Mouse (Mus musculus) heart, postnatal 0 days (tissue): ENCODE measurements at regions not wholly inside any gene's neighbourhood (a gene's known extent, or its start where the extent isn't known, plus 50 kb on each side); places are given as distances from the start of the nearest gene placed in this dataset.

ENCODE experiments used
- CTCF ChIP-seq: IDR thresholded peaks from 2 replicates; pipeline ENCODE4 v1.5.1; 2016; ENCODE audit warnings: antibody characterized with exemption, control low read depth, low read depth
- EP300 ChIP-seq: IDR thresholded peaks from 2 replicates; pipeline ENCODE4 v1.6.1; 2016; ENCODE audit warnings: antibody characterized with exemption, low read depth

- no peak for TF ChIP-seq CTCF
- TF ChIP-seq EP300, result no peak
Measured at GRCm38 (mm10) chr5:47694630-47695029, 288.3 kb upstream of the Slit2 start.
